Mouse (Mus musculus) kidney, postnatal 10 days (tissue): ENCODE data around the gene Eif3k.

ENCODE experiments used
- DNase-seq: peaks from one replicate; pipeline ENCODE4 v3.0.0; 2021; ENCODE audit warnings: mixed read lengths

Gene Eif3k

GRCm38 (mm10) chr7:28957997-28958725 lies 23.5 kb downstream of the Eif3k start:
- DNase-seq, result no peak

DNA sequence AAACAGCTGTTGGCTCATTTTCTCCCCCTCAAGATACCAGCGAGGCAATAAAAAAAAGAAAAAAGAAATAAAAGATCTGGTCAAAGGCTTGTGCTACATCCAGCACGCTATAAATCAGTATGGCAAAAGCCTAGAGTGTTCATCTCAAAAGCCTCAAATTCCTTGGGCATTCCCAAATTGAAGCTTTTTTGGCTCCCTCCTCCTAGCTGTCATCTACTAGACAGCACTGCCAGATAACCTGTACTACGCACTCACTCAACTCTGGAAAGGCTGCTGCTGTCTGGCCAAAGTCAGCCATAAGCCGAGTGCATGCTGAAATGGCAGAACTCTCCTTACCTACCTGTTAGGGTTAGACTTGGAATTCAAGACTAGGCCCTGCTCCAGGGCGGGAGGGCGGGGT lies 24.4 kb downstream of the Eif3k start:
- no peak for DNase-seq

DNA sequence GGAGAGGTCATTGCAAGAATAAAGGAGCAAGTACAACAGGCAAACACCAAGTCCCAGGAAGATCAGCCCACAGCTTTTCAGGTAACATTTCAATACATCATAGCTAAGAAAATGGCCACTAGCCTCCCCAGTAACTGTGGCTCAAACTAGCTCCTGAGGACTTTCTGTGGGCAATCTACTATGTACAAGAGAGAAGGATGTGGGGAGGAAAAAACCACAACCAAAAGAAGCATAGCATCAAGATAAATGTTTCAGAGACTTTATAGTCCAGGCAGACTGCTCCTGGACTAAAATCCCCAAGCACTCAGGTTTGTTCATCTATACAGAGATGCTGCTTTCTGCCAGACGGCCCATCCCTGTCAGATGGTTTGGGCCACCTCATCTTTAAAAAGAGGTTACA lies 25.4 kb downstream of the Eif3k start:
- no peak for DNase-seq

GRCm38 (mm10) chr7:28955295-28955897 lies 26.3 kb downstream of the Eif3k start:
- peak; percentile 59 for DNase-seq

- no peak for DNase-seq
These were observed 26.9 kb downstream of the Eif3k start for GRCm38 (mm10) chr7:28954773-28955172.

DNA sequence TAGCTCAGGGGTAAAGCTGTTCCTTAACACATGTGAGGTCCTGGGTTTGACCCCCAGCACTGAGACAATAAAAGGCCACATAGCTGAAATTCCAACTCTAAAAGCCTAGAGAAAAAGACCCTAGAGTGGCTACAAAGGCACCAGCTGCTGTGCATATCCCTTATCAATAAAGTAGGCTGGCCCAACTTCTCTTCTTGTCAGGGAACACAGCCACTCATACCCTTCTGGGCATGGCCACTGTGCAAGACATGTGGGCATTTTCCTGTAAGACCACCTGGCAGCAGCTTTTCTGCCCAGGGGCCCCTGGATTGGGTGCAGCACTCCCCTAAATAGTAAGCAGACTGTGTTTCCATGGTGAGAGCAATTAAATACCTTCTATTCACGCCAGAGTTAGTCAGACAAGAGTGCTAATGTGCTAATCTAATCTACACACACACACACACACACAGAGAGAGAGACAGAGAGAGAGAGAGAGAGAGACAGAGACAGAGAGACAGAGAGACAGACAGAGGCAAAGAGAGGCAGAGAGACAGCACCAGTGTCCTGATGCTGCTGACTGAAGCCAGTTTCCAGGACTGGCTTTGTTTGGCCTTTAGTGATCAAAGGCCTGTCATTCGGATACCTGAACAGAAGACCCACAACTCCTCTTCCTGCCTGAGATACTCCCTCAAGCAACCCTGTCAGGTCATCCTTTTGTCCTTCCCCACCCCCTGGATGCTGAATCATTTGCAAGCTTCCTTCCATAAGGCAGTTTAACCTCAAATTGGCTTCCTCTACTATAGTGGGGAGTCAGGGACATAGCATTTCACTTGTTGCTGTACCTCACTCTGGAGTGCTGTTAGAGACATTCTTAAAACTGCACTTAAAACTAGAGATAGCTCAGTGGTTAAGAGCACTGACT lies 27.9 kb downstream of the Eif3k start:
- DNase-seq, result no peak

GRCm38 (mm10) chr7:28952786-28953185 lies 28.9 kb downstream of the Eif3k start:
- DNase-seq, result no peak

- no peak for DNase-seq
These were observed 29.9 kb downstream of the Eif3k start for GRCm38 (mm10) chr7:28951764-28952163.

- no peak for DNase-seq
These were observed 31.2 kb downstream of the Eif3k start for GRCm38 (mm10) chr7:28950346-28951037.

DNA sequence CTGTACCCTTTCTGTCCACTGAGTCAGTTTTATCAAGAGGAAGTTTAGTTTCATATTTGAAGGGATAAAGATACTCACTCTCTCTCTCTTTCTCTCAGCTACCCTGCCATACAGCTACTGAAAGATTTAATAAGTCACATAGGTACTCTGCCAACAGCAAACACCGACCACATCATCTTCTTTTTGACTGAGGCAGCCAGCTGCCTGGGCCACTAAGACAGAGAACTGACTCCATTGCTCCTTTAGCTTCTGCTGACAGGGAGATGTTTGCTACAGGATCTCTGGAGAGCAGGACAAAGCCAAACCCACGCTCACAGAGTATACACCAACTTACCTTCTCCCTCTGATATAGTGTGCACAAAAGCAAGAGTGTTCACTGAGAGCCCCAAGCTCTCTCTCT lies 32.4 kb downstream of the Eif3k start:
- no peak for DNase-seq

GRCm38 (mm10) chr7:28948746-28949145 lies 32.9 kb downstream of the Eif3k start:
- no peak for DNase-seq

DNA sequence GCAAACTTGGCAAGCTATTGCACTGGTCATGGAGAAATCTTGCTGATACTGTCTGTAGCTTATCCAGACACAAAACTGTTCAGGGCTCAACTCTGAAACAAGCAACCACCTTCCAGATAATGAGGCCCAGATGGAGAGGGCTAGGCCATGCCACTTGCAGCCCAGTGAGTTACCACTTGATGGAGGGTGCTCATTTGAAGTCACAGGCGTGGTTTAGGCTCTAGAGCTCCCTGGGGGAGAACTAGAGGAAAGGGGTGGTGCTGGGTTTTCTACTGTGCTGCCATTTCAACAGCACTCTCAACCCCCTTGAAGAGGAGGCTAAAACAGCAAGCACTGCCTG lies 35.4 kb downstream of the Eif3k start:
- DNase-seq, result no peak

DNA sequence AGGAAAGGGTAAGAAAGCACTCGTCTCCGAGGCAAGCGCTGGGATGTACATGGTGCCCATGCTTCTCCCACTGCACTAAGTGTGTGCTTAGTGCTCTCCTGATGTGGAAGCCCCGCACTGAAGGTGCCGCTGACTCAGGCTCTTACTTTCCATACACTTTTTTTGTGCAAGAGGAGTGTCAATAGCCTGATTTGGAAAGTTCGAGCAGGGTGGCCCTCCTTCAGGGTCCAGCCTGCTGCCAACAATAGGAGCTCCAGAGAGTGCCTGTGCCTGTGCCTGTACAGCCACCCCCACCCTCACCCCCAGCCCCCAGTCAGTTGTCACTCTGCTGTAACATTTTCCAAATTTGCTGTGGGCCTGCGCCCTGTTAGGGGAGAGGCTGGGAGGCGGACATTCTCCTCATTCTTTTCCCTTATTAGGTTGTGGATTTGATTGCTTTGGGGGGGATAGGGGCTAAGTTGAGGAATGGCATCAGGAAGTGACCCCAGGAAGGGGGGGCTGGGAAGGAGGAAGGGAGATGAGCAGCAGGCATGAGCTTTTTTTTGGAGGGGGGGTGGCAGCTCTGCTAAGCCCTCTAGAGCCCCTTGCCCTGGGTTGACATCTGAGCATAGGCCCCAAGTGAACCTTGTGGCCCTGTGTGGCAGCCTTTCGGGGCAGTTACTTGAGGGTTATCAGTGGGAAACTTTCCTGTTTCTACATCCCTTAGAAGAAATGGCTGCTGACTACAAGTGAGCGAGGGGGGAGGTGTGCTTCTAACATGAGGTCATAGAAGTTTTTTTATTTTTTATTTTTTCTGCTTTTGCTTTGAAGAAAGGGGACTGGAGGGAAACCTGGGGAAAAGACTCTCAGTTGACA lies 36.0 kb downstream of the Eif3k start:
- peak; percentile 83 for DNase-seq

- DNase-seq, result no peak
These were observed 36.8 kb downstream of the Eif3k start for GRCm38 (mm10) chr7:28944756-28945415.

DNA sequence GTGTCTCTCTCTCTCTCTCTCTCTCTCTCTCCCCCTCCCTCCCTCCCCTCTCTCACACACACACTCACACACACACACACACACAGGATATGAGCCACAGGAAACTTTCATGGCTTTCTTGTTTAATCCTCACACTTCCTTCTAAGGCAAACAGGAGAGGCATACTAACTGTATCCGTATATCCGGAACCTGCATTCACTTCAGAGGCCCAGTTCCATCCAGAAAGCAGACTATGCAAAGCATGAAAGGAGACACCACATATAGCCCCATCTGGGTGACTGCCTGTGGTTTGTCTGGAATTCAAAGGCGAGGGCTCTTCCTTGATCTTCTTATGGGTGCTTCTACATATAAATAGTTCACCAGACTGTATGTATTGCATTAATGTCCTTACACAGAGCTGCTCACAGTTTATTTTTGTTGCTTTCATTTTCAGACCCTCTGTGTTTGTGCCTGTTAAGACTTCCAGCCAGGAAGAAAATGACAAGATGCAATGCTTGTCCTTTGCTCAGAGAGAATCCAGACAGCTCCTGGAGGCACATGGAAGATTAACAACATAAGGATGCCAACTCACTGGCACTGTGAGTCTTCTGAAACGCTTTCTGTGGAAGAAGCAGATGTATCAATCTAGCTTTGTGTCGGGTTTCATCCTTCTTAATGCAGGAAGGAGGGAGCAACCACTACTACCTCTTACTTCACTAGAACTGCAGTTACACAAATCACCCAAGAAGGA lies 38.0 kb downstream of the Eif3k start:
- DNase-seq, result no peak

- DNase-seq, result no peak
These were observed 40.1 kb downstream of the Eif3k start for GRCm38 (mm10) chr7:28941542-28941941.

GRCm38 (mm10) chr7:28941129-28941528 lies 40.5 kb downstream of the Eif3k start:
- DNase-seq, result no peak

DNA sequence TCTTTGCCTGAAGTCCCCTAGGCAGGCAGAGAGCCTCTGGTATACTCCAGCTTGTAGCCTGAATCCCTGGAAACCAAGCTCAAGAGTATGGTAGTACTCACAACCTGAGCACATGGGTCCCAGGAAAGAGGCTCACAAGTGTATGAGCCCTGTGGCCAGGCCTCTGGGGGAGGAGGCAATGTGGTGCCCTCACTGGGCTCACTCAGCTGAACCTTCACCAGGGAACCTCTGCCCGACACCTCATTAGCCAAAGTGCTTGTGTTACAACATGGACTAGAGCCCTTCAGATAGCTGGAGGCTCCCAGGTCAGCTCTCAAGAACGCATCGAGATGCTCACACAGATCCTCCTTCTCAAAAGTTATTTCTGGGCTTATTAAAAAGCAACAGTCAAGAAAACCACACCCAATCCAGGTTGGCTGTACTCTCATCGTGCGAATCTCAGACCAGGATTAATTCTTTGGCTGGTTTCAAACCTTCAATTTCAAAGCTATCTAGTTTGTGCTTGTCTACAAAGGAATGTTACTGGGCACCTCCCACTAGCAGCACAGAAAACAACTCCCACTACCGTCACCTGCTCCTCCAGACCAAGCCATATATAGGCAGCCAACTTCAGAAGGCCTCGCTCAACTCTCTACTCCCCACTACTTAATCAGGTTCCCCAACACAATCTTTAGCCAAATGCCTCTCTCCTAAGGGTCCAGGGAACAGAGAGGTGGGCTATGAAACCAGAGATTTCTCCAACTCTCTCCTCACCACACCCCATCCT lies 42.1 kb downstream of the Eif3k start:
- DNase-seq, result no peak

DNA sequence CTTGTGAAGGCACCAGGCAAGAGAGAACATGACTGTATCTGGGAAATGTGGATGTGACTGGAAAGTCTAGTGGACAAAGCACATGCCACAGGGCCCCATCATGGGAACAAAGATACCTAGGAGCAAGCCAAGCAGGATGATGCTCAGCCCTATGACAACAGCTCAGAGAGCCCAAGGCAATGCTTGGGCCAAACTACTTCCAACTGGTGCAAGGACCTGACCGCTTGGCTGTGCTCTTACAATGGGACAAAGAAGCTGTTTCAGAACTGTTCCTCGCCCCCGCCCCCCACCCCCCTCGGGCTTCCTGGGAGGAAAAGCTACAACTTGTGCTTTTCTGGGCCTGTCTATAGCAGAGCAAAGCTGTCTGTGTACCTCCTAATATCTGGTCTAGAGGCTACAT lies 43.0 kb downstream of the Eif3k start:
- no peak for DNase-seq

DNA sequence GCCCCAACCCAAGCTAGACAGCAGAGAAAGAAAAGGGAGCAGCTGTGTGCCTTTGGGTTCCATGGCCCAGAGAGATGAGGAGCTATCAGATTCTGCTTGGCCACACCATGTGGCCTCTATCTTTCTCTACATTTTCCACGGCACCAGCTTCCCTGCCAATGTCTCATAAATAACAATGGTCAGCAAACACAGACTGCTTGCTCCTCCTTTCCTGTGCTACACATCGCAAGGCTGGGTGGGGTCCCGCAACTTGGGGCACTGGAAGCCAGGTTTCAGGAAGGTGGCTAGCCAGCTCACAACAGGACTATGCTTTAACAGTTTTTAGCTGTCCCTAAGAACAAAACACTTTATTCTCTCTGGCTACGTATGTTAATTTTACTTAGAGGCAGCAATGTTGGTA lies 44.9 kb downstream of the Eif3k start:
- DNase-seq, result no peak
